Mouse (Mus musculus): ENCODE results near the gene Il23r. TPM values are rescaled to one million over a fixed set of nuclear protein-coding genes. Genes with fewer than 3 reads are reported as not detected.
"Not testable (repeated sequence)": the region's sequence is repeated elsewhere in the genome, so short reads cannot be mapped to it uniquely, and the experiment has no call there.

The Il23r gene
- polyA plus RNA-seq (2015; fragmentation: Nextera tagmentation; extraction: Ambion mirVana) = not detected in 2 replicates

GRCm38 (mm10) chr6:67491755-67492154 is at the start of gene Il23r:
Il23r (minus strand) TSS chr6:67491855.
- ATAC-seq (ENCODE audit: low FRiP score, low read depth) = no peak
- no peak within 1 kb of the TSS for H3K27ac ChIP-seq (replicated peaks)
- no peak within 1 kb of the TSS for H3K4me3 ChIP-seq
- H3K36me3 ChIP-seq = no peaks in the 10 kb centered on the region
- H3K9me3 ChIP-seq = no peaks in the 10 kb centered on the region
- no peak within 1 kb of the TSS for H3K9ac ChIP-seq
- H3K4me1 ChIP-seq (replicated peaks) = no peaks in the 10 kb centered on the region
- no peak within 1 kb of the TSS for H3K4me2 ChIP-seq
- no peaks in the 10 kb centered on the region for H3K27me3 ChIP-seq
- 92% methylated on average over 2 of the region's 2 CpGs for WGBS

GRCm38 (mm10) chr6:67535777-67536054 is 44.1 kb upstream of the Il23r start, which contains the start of gene Tacstd2:
Tacstd2 (minus strand) TSS chr6:67535796.
- no peaks in the 10 kb centered on the region for H3K9me3 ChIP-seq
- H3K27ac ChIP-seq (replicated peaks) = no peak within 1 kb of the TSS
- H3K36me3 ChIP-seq = no peaks in the 10 kb centered on the region
- 5% methylated on average over 8 of the region's 8 CpGs for WGBS
- peak within 1 kb of the TSS; percentile 38 for H3K9ac ChIP-seq
- peak within 1 kb of the TSS; percentile 78 for H3K4me2 ChIP-seq
- H3K4me1 ChIP-seq (replicated peaks) = peaks cover 20% of the 10 kb centered on the region; the same call in 1 of the 2 replicates
- peak within 1 kb of the TSS; percentile 47 for H3K4me3 ChIP-seq
- ATAC-seq (ENCODE audit: low FRiP score, low read depth) = no peak
- H3K27me3 ChIP-seq = peaks cover 55% of the 10 kb centered on the region

DNA sequence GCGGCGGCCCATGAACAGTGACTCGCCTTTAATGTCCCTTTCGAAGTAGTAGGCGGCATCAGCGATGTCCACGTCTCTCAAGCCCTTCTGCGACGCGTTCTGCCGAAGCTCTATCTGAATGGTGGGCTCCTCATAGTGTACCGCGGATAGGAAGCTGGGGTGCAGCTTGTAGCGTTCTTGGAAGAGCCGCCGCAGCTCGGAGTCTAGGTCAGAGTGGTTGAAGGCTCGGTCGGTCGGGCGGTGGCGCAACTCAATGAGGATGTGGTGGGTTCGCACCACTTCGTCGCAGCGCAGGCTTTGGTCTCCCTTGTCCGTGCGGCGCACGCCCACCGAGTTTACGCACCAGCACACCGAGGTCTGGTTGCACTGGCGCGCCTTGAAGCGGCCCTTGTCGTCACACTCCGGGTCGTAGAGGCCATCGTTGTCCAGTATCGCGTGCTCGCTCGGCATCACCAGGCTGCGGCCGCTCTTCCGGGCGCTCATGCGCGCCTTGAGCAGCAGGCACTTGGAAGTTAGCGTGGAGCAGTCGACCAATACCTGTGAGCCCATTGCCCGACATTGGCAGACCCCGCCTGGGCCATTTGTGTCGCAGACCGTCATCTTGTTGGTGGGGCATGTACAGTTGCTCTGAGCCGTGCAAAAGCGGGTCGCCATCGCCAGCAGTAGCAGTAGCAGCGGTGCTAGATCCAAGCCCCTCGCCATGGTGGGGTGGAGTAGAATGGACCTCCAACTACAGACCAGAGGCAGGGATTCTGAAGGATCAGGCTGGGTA is 43.5 kb upstream of the Il23r start:
- Histone ChIP-seq H3K9ac (peak overlapping the region; percentile 38), H3K4me1 (replicated peaks) (peaks cover 20% of the 10 kb centered on the region; the same call in 1 of the 2 replicates), H3K4me2 (peak overlapping the region; percentile 78), H3K36me3 (no peaks in the 10 kb centered on the region), H3K27me3 (peaks cover 55% of the 10 kb centered on the region), H3K27ac (replicated peaks) (no peak overlapping the region), H3K4me3 (peak overlapping the region; percentile 47), H3K9me3 (no peaks in the 10 kb centered on the region; the same call in 1 of the 2 replicates)
- ATAC-seq (ENCODE audit: low FRiP score, low read depth) = peak; percentile 86
- under 1% methylated on average over 62 of the region's 62 CpGs for WGBS

GRCm38 (mm10) chr6:67534191-67535004 is 42.7 kb upstream of the Il23r start:
- peak overlapping the region; percentile 47 for H3K4me3 ChIP-seq
- H3K36me3 ChIP-seq = no peaks in the 10 kb centered on the region
- H3K27ac ChIP-seq (replicated peaks) = no peak overlapping the region
- no peaks in the 10 kb centered on the region; the same call in 1 of the 2 replicates for H3K9me3 ChIP-seq
- ATAC-seq (ENCODE audit: low FRiP score, low read depth) = peak; percentile 66; the same call in 1 of the 2 replicates
- H3K9ac ChIP-seq = peak overlapping the region; percentile 38
- WGBS = 6% methylated on average over 31 of the region's 31 CpGs
- peaks cover 20% of the 10 kb centered on the region; the same call in 1 of the 2 replicates for H3K4me1 ChIP-seq (replicated peaks)
- peak overlapping the region; percentile 78 for H3K4me2 ChIP-seq
- H3K27me3 ChIP-seq = peaks cover 55% of the 10 kb centered on the region

DNA sequence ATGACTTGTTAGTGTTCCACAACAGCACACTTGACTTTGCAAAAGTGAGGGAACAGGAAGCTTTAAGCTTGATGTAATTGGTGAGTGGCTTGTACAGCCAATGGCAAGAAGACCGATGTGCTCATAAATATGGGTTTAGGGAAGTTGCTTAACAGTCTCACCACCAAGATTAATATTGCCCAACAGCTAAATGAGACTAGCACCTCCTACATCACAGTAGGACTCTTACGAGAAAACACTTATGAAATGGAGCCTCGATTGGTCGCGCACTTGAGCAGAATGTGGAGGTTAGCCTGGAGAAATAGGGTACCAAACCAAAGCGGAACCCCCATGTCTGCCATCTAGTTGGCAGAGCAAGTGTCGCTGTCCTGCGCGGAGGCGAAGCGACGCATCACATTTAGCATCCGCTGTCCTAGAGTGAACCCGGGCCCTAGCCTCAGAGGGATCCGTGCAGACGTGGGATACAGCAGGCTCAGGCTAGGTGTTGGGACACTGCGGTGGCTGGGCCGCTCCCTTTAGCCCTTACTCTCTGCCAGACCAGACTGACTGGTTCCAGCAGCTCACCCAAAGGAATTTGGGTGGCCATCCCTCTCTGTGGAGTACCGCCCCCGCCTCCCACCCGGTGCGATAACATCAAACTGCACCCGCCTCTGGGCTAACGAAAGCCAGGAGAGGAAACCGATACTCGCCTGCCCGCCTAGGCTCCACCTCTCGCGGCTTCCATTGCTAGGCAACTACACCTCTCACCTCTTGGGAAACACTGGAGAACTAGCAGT is 41.2 kb upstream of the Il23r start:
- peak overlapping the region; percentile 49 for H3K4me2 ChIP-seq
- WGBS = 11% methylated on average over 29 of the region's 29 CpGs
- H3K36me3 ChIP-seq = no peaks in the 10 kb centered on the region
- H3K27ac ChIP-seq (replicated peaks) = no peak overlapping the region
- ATAC-seq (ENCODE audit: low FRiP score, low read depth) = peak; percentile 40
- peaks cover 20% of the 10 kb centered on the region; the same call in 1 of the 2 replicates for H3K4me1 ChIP-seq (replicated peaks)
- peaks cover 55% of the 10 kb centered on the region for H3K27me3 ChIP-seq
- peak overlapping the region; percentile 28 for H3K4me3 ChIP-seq
- peaks cover 1% of the 10 kb centered on the region; the same call in 1 of the 2 replicates for H3K9me3 ChIP-seq
- H3K9ac ChIP-seq = no peak overlapping the region

GRCm38 (mm10) chr6:67531822-67532162 is 40.1 kb upstream of the Il23r start:
- no peak overlapping the region for H3K4me2 ChIP-seq
- no peaks in the 10 kb centered on the region for H3K36me3 ChIP-seq
- no peak overlapping the region for H3K27ac ChIP-seq (replicated peaks)
- 70% methylated on average over 7 of the region's 7 CpGs for WGBS
- H3K4me1 ChIP-seq (replicated peaks) = peaks cover 20% of the 10 kb centered on the region; the same call in 1 of the 2 replicates
- no peak overlapping the region for H3K4me3 ChIP-seq
- no peak overlapping the region for H3K9ac ChIP-seq
- peaks cover 6% of the 10 kb centered on the region; the same call in 1 of the 2 replicates for H3K9me3 ChIP-seq
- no peak for ATAC-seq (ENCODE audit: low FRiP score, low read depth)
- H3K27me3 ChIP-seq = peaks cover 51% of the 10 kb centered on the region

GRCm38 (mm10) chr6:67530992-67531821 is 39.6 kb upstream of the Il23r start:
- Histone ChIP-seq H3K36me3 (no peaks in the 10 kb centered on the region), H3K9ac (no peak overlapping the region), H3K27me3 (peaks cover 45% of the 10 kb centered on the region), H3K9me3 (peaks cover 6% of the 10 kb centered on the region; the same call in 1 of the 2 replicates), H3K4me2 (no peak overlapping the region), H3K27ac (replicated peaks) (no peak overlapping the region), H3K4me1 (replicated peaks) (peaks cover 20% of the 10 kb centered on the region; the same call in 1 of the 2 replicates), H3K4me3 (no peak overlapping the region)
- no peak for ATAC-seq (ENCODE audit: low FRiP score, low read depth)
- 66% methylated on average over 9 of the region's 9 CpGs for WGBS

GRCm38 (mm10) chr6:67526356-67526755 is 34.7 kb upstream of the Il23r start:
- ATAC-seq (ENCODE audit: low FRiP score, low read depth) = no peak
- peaks cover 6% of the 10 kb centered on the region; the same call in 1 of the 2 replicates for H3K9me3 ChIP-seq
- H3K36me3 ChIP-seq = no peaks in the 10 kb centered on the region
- H3K27ac ChIP-seq (replicated peaks) = no peak overlapping the region
- no peak overlapping the region for H3K9ac ChIP-seq
- H3K4me1 ChIP-seq (replicated peaks) = no peaks in the 10 kb centered on the region
- no peak overlapping the region for H3K4me3 ChIP-seq
- H3K4me2 ChIP-seq = no peak overlapping the region
- WGBS = 89% methylated on average over 5 of the region's 5 CpGs
- peaks cover 1% of the 10 kb centered on the region; the same call in 1 of the 2 replicates for H3K27me3 ChIP-seq

DNA sequence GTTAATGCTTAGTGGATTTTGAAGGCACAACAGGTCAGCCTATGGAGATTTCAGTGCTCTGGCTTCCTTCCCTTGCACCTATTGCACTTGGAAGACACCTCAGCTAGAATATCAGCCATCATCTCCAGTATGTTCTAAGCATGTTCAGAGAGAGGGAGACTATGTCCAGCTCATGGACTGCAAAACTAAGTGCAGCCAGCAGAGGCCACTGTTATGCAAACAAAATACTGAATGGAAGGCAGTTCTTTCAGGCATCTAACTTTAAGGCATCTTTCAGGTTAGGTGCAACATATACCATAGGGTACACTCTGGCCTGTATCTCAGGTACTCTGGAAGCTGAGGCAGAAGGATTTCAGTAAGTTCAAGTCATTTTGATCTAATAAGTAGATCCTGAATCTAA is 19.1 kb upstream of the Il23r start:
- Histone ChIP-seq H3K36me3 (no peaks in the 10 kb centered on the region), H3K9me3 (no peaks in the 10 kb centered on the region), H3K9ac (no peak overlapping the region), H3K4me2 (no peak overlapping the region), H3K27me3 (no peaks in the 10 kb centered on the region), H3K27ac (replicated peaks) (no peak overlapping the region), H3K4me1 (replicated peaks) (no peaks in the 10 kb centered on the region), H3K4me3 (no peak overlapping the region)
- ATAC-seq (ENCODE audit: low FRiP score, low read depth) = no peak

DNA sequence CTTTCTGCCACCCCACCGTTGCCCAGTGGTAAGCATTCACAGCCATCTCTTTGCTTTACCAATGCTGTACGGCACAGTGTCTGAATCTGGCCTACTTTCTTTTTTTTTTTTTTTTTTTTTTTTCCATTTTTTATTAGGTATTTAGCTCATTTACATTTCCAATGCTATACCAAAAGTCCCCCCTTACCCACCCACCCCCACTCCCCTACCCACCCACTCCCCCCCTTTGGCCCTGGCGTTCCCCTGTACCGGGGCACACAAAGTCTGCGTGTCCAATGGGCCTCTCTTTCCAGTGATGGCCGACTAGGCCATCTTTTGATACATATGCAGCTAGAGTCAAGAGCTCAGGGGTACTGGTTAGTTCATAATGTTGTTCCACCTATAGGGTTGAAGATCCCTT is 10.3 kb upstream of the Il23r start:
- not testable (repeated sequence) for H3K9ac ChIP-seq; H3K4me3 ChIP-seq; H3K4me2 ChIP-seq; H3K4me1 ChIP-seq (replicated peaks); H3K36me3 ChIP-seq; ATAC-seq (ENCODE audit: low FRiP score, low read depth); H3K9me3 ChIP-seq; H3K27ac ChIP-seq (replicated peaks); H3K27me3 ChIP-seq
- WGBS = 85% methylated on average over 2 of the region's 6 CpGs

DNA sequence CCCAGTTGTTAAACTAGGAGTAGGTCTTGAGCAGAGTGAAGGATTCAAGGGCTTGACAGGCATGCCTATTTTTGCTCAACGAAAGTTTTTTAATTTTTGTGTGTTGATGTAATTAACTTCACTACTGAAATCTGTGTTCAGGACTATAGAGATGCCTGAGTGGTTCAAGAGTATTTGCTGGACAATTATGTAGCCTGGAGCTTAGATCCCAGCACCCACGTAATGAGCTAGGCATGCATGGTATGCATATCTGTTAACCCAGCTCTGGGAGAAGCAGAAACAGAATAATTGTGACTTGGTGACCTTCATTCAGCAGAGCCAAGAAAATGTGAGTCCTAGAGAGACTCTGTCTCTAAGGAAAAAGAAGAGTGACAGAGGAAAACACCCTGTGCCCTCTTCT is 10.6 kb downstream of the Il23r start:
- H3K27me3 ChIP-seq = no peaks in the 10 kb centered on the region
- no peak for ATAC-seq (ENCODE audit: low FRiP score, low read depth)
- H3K4me1 ChIP-seq (replicated peaks) = no peaks in the 10 kb centered on the region
- H3K4me3 ChIP-seq = no peak overlapping the region
- H3K36me3 ChIP-seq = no peaks in the 10 kb centered on the region
- 83% methylated on average over 2 of the region's 2 CpGs for WGBS
- no peaks in the 10 kb centered on the region for H3K9me3 ChIP-seq
- H3K4me2 ChIP-seq = no peak overlapping the region
- H3K27ac ChIP-seq (replicated peaks) = no peak overlapping the region
- H3K9ac ChIP-seq = no peak overlapping the region
